Mouse (Mus musculus): ENCODE results near the gene Vamp3.
"Not testable (repeated sequence)": the region's sequence is repeated elsewhere in the genome, so short reads cannot be mapped to it uniquely, and the experiment has no call there.

Vamp3 gene

DNA sequence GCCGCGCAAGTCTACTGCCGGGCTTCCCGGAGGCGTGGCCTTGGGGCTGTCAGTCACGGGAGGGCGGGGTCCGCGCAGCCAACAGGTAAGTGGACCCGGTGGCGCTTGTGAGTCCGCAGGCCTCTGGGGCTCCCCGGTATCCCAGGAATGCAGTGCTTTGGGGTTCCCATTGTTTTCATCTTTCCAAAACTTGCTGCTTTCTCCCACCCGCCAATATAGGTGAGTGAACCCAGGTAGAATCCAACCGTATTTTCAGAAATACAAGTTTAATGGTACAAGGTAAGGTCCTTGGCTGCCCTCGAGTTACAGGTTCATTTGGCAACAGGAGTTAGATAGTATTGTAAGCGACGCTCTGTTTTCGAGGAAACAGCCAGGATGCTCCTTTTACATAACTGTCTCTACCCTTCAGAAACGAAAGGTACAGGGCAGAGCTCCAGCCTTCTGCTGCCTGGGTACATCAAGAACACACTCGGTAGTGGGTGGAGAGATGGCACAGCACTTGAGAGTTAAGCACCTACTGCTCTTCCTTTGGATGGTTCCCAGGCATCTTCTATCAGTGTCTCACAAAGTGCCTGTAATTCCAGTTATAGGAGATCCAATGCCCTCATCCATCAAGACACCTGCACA is 12.7 kb downstream of the Vamp3 start:
- no peak for DNase-seq (ENCODE audit: extremely low read depth, low read depth)

DNA sequence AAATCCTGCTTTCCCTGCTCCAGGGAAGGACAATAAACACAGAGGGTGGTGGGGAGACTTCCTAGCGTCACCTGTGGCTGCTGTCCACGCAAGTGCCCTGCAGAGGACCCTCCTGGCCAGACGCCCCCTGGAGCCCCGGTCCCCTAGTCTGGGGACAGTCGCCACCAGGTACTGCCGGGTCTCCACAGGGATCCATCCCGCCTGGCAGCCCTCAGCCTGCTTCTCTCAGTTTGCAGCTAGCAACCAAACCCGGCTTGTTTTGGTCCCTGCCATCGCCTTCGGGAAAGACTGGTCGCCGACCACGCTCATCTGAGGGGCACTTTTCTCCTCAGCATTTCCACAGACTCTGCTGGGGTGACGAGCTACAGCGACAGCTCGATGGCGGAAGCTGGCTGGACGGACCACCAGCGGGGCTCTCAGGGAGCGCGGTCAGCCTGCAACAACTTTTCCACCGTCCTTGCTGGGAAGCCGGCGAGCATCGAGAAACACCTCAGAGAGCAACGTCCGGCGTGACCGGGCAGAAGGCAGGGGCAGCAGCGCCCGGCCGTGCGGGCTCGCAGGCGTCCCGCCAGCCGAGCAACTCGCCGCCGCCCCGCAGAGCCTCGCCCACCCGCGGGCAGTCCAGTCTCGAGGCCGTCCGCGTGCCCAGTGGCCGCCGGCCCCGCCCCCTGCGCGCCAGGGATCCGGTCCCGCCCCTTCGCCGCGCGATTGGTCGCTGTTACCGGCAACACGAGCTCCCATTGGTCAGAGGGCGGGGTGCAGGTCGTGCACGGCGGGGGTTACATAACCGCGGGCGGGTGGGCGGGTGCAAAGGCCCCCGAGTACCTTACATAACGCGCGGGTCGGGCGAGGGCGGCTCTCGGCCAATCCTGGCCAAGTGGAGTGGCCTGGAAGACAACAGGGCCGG is 13.5 kb downstream of the Vamp3 start, which contains the start of gene Per3:
Per3 (minus strand) TSS at position 629 of the 907 bp plus-strand sequence.
- peak; percentile 73 for DNase-seq (ENCODE audit: extremely low read depth, low read depth)

DNA sequence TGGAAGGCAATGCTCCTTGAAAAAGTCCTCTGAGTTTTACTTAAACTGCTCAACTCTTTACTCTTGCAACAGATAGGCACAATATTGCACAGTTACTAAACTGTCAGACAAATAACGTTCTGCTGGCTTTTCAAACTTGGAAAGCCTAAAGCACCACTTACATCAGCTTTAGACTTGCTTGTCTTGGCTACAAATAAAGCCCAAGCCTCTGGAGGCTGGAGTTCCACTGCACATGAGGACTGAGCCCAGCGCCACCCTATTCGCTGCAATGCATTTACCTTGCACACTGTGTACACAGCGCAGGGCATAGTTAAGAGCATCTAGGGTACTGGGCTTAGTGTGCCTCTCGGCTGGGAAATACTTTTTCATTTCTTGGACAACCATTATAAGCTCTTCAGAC is 14.5 kb downstream of the Vamp3 start:
- DNase-seq (ENCODE audit: extremely low read depth, low read depth) = no peak

DNA sequence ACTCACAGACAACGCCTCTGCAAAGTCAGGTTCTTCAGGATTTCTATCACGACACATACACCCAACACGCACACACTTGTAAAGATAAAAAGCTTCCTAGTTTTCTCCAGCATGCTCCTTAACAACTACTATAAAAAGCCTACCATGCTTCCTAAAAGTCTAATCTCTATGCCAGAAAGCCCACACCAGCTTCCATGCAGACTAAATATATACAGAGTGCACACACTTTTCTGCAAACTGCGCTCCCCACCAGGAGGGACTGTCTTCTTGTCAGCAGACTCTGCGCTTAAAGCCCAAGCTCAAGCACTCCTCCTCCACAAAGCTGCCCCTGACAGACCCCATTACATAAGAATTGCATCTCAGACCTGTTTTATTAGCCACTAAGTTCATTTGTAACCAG is 16.3 kb downstream of the Vamp3 start:
- DNase-seq (ENCODE audit: extremely low read depth, low read depth) = no peak

DNA sequence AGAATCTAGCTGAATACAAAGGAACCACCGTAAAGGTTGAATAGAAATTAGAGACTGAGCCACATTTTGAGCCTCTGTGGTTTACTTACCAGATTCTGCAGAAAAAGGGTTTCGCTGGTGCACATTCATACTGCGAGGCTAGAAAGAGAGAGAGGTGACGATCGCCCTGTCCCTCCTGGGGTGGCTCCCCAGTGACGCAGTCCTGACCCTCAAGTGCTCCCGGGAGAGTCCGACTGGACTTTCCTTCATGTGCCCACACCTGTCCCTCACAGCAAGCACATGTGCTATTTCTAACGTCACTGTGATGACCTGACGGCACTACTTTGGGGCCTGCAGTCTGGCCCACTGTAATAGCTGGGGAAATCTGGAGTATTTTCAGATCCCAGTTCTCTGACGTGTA is 20.0 kb downstream of the Vamp3 start:
- DNase-seq (ENCODE audit: extremely low read depth, low read depth) = no peak

DNA sequence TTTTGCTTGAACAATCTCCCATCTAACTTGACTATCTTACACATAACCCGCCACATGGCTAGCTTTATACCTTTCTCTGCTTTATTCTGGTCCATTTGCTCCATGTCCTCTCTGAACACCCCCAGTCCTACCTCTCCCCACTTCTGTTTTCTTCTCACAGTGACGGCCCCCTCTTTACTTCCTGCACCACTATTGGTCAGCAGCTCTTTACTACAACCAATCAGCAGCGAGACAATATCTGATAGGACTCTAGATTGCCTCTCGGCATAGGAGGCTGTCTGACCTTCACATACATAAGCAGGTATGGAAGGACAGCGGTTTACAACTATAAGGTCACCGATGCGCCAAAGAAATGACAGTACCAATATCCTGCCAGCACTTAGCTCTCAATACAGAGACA is 21.2 kb downstream of the Vamp3 start:
- DNase-seq (ENCODE audit: extremely low read depth, low read depth) = no peak

DNA sequence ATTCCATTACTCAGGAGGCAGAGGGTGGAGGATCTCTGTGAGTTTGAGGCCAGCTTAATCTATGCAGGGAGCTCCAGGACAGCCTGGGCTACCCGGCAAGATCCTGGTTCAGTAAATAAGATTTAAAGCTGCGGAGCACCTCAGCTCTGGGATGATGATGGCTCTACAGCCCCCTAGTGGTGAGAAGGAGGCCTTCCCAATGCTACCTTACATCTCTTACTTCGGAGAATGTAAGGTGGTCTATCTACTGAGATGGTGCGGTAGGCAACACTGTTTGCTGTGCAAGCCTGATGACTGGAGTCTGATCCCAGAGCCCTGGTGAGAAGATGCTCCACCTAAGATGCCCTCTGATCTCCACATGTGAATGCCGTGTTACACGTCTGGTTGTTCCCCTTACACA is 30.8 kb downstream of the Vamp3 start:
- DNase-seq (ENCODE audit: extremely low read depth, low read depth) = no peak

DNA sequence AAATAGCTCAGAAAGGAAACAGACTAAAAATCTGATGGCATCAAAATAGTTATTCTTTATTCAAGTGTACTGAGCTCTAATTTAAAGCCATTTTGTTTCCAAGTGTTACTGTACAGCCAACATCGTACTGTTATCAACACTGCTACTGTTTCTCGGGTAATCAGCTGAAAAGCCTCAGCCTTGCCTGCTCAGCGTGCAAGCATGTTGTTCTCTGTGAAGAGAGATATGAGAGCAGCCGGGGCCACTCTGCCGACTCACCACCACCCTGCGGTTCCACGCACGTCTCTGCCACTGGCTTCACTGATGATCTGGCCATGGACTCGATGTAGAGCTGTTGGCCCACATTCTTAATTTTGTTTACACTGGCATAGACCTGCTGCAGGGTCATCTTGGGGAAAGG is 33.6 kb downstream of the Vamp3 start:
- DNase-seq (ENCODE audit: extremely low read depth, low read depth) = no peak

DNA sequence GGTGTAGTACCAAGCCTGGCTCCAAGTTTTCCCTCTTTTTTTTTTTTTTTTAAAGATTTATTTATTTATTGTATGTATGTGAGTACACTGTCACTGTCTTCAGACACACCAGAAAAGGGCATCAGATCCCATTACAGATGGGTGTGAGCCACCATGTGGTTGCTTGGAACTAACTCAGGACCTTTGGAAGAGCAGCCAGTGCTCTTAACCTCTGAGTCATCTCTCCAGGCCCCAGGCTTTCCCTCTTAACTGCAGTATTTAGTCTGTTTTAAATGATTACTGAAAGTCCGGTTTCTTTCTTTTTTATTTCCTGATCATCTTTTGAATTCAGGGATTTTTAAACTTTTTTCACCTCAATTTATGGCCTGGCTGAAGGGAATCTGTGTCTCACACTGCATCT is 40.4 kb downstream of the Vamp3 start:
- DNase-seq (ENCODE audit: extremely low read depth, low read depth) = not testable (repeated sequence)

DNA sequence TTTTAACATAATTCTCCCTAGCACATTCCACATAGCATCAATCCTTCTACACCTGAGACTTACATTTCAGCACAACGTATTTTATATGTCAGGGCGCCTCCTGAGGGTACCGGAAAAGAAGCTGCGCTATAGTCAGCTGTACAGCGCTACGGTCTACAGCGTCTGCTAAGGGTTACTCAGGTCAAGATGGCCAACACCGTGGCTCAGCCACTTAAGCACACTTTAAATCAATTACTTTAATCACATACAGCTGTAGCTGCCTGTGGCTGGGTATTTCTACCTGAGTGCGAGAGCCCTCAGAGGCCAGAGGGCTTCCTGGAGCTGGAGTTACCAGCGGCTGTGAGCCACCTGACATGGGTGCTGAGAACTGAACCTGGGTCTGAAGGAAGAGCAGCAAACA is 41.8 kb downstream of the Vamp3 start:
- no peak for DNase-seq (ENCODE audit: extremely low read depth, low read depth)

DNA sequence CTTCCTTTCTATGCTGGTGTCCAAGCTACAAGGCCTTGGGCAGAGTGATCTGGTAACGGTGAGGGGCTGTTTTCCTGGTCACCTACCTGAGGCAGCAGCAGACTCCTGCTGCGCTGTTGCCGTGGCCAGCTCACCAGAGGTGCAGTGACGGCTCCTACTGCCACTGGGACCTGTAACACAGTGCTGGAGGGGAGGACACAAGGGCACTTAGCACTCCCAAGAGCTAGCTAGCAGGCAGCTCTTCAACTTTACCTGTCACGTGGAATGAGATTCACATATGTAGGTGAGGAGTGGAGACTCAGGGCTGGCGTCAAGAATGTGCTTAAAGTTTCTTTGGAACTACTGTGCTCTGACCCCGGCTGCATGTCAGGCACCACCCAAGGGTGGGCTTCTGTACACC is 47.4 kb downstream of the Vamp3 start:
- DNase-seq (ENCODE audit: extremely low read depth, low read depth) = no peak

DNA sequence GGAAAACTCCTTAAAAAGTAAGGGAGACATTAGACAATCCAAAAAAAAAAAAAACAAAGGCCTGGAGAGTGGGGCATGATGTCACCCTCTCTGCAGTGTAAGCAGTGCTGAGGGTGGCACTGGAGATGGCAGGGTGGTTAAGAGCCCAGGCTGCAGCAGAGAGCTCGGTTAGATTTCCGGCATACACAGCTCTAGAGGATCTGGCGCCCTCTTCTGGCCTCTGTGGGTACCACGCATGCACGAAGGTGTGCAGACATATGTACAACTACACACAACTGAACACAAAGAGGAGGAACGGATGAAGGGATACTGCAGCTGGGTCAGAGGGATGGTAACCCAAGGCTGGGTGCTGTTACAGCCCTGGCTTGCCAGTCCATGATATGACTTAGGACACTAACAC is 50.8 kb downstream of the Vamp3 start:
- peak; percentile 33 for DNase-seq (ENCODE audit: extremely low read depth, low read depth)

DNA sequence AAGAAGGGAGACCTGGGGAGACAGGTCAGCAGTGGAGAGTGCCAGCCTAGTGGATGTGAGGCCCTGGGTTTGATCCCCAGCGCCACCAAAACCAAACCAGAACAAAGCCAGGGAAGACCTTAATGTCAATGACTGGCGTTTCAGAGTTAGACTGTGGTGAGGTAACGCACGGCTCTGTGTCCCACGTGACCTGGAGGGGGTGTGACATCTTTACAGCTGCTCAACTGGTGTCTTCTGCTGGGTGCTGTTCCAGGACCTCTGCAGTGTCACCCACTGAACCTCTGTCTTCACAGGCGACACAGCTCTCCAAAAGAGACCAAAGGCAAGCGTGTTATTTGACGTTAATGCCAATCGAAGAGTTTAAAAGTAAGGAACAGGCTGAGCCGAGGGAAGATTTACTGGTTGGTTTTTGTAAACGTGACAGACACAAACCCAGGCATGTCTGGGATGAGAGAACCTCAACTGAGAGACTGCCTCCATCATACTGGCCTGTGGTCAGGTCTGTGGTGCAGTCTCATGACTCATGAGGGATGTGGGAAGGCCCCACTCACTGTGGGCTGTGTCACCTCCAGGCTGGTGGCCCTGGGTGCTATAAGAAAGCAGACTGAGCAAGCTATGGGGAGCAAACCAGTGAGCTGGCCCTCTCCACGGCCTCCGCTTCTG is 52.0 kb downstream of the Vamp3 start:
- DNase-seq (ENCODE audit: extremely low read depth, low read depth) = no peak

DNA sequence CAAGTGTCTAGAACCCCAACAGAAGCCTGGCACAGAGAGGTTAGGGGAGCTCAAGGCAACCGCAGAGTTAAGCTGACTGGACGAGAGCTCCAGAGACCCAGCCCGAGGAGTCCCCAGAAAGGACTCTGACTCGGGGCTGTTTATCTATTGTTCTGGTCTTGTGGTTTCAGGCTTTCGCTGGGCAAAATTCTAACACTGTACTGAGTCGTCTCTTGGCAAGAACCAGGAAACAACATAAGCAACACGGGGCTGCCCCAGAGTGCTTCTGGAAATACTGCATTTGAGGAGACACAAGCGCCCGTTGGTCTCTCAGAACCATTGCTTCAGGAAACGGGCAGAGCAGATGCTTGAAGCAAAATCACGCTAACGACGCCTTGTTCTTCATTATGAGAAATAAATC is 56.4 kb downstream of the Vamp3 start:
- DNase-seq (ENCODE audit: extremely low read depth, low read depth) = no peak

DNA sequence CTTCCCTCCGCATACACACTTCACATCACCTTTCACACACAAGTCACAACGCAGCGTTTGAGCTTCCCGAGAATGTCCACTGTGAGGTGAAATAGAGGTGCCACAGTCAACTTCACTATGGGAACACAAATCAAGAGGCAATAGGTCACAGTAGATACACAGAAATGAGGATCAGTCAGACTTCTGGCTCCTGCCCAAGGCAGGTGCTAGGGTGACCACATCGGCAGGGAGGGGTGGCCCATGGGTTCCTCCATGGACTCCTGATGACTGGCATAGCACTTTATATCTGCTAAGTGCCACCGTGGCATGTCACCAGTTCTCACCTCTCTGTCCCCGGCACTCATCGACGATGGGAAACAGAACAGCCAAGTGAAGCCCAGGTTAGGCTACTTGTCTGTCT is 59.1 kb downstream of the Vamp3 start:
- DNase-seq (ENCODE audit: extremely low read depth, low read depth) = no peak

Measured in MEL-GATA-1-ER (cell line).